Comparison of ENCODE assay signal across 9 mouse cellular contexts in the genomic region with DNA sequence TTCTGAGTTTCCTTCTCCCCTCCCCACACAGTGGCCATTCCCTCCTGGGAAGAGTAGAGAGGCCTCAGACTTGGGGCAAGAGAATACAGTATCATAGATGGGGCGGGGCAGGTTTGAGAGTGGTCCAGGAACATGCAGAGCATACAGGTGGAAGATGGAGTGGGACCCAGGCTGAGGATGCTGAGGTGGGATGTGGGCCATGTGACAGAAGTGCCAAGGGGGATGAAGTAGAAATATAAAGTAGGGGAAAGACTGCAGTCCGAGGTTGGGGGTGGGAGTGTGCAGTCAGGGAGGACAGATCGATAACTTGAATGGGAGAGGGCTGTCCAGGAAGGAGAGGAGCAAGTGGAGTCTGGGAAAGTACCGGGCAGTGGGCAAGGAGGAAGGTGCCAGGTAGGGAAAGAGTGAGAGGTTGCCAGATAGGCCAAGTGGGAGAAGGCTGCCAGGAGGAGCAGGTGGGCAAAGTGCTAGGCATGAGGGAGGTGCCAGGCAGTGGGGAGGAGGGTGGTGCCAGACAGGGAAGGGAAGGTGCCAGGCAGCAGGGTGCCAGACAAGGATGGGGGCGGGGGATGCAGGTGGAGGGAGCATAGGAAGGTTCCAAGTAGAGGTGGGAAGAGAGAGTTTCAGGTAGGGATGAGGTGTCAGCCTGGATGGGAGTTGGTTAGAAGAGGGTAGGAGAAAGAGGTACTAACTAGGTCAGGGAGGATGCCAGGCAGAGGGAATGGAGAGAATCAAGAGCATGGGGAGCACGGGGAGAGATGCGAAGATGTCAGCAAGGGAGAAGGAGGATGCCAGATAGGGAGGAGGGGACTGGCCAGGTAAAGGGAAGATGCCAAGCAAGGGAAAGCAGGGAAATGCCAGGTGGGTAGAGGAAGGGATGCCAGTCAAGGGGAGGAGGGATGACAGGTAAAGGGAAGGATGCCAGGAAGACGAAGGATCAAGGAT. TPM values are rescaled to one million over a fixed set of nuclear protein-coding genes. Genes with fewer than 3 reads are reported as not detected.
A peak's percentile ranks its signal among the peaks of the same experiment; 100 is the strongest.
DNase-seq lines count a peak whose midpoint lies in the region; ATAC-seq and TF ChIP-seq lines count a peak whose summit lies in the region.
"Had no signal": no experiment of that assay in that cellular context is flagged by ENCODE, and none has a peak within 500 bp of the region (broad histone marks: within the 10 kb centered on the region; RNA-seq: fewer than 3 reads in every experiment).

No protein-coding gene starts in this region.

- no peak overlapping the region for H3K9ac ChIP-seq in heart, embryonic 14.5 days (ENCODE audit: low read length)
- H3K9ac ChIP-seq in forebrain, embryonic 11.5 days (ENCODE audit: low read length), result peak overlapping the region; percentile 79
- H3K9ac ChIP-seq in limb, embryonic 15.5 days, result 0 out of 2 replicates have a peak overlapping the region, but pooled peaks have one; percentile 20

- no peak for ATAC-seq in heart, embryonic 14.5 days (ENCODE audit: insufficient number of reproducible peaks, insufficient read depth, low FRiP score, low read depth)
- ATAC-seq in forebrain, embryonic 11.5 days (replicated peaks; ENCODE audit: low FRiP score), result no peak
- ATAC-seq in limb, embryonic 15.5 days (ENCODE audit: insufficient number of reproducible peaks, low FRiP score, low TSS enrichment, low read depth), result no peak

- 48% methylated on average over 8 of the region's 8 CpGs for WGBS in heart, embryonic 14.5 days
- 43% methylated on average over 8 of the region's 8 CpGs for WGBS in forebrain, embryonic 11.5 days
- 46% methylated on average over 8 of the region's 8 CpGs for WGBS in limb, embryonic 15.5 days

- no peaks in the 10 kb centered on the region for H3K36me3 ChIP-seq in heart, embryonic 14.5 days (ENCODE audit: control insufficient read depth, insufficient read depth, low read length)
- no peaks in the 10 kb centered on the region for H3K36me3 ChIP-seq in forebrain, embryonic 11.5 days (ENCODE audit: control insufficient read depth, insufficient read depth, low read length)
- H3K36me3 ChIP-seq in limb, embryonic 15.5 days, result no peaks in the 10 kb centered on the region

- peak overlapping the region in 1 of 2 experiments; percentile 47; a peak in 2 of 4 replicates for H3K4me3 ChIP-seq in heart, embryonic 14.5 days (ENCODE audit: control insufficient read depth in 1 of 2, insufficient read depth in 1 of 2, low read depth in 1 of 2, low read length in 2 of 2)
- peak overlapping the region; percentile 54 for H3K4me3 ChIP-seq in forebrain, embryonic 11.5 days (ENCODE audit: low read depth, low read length)
- H3K4me3 ChIP-seq in limb, embryonic 15.5 days, result peak overlapping the region; percentile 52; the same call in 1 of the 2 replicates
- H3K4me3 ChIP-seq: myocyte had no signal

- no peak for TF ChIP-seq POLR2A in brain, embryonic 14.5 days (IDR thresholded peaks at IDR 0.05; ENCODE audit: borderline replicate concordance, extremely low read depth, insufficient read depth, insufficient read length, poor library complexity, severe bottlenecking)

- H3K27me3 ChIP-seq in heart, embryonic 14.5 days (ENCODE audit: control insufficient read depth, insufficient read depth, low read length), result peaks cover 33% of the 10 kb centered on the region
- H3K27me3 ChIP-seq in forebrain, embryonic 11.5 days (ENCODE audit: control insufficient read depth, insufficient read depth, low read length), result peaks cover 7% of the 10 kb centered on the region; the same call in 1 of the 2 replicates
- peaks cover 17% of the 10 kb centered on the region; the same call in 1 of the 2 replicates for H3K27me3 ChIP-seq in limb, embryonic 15.5 days

- peaks cover 5 to 9% of the 10 kb centered on the region in 2 experiments; a peak in 3 of 4 replicates for H3K4me1 ChIP-seq in heart, embryonic 14.5 days (ENCODE audit: control insufficient read depth in 2 of 2, insufficient read depth in 2 of 2, low read length in 2 of 2)
- peaks cover 7% of the 10 kb centered on the region for H3K4me1 ChIP-seq in forebrain, embryonic 11.5 days (replicated peaks; ENCODE audit: control insufficient read depth, insufficient read depth, low read length)
- peaks cover 32% of the 10 kb centered on the region for H3K4me1 ChIP-seq in limb, embryonic 15.5 days

- no peak for TF ChIP-seq CTCF in brain, embryonic 14.5 days (IDR thresholded peaks at IDR 0.05; ENCODE audit: borderline replicate concordance, extremely low read depth, insufficient read depth, insufficient read length)

- no peak overlapping the region for H3K27ac ChIP-seq in heart, embryonic 14.5 days (replicated peaks in 1 of 2; ENCODE audit: control insufficient read depth in 1 of 2, insufficient read depth in 1 of 2, low read depth in 2 of 2, low read length in 2 of 2)
- H3K27ac ChIP-seq in forebrain, embryonic 11.5 days (ENCODE audit: low read depth, low read length), result no peak overlapping the region
- no peak overlapping the region for H3K27ac ChIP-seq in limb, embryonic 15.5 days

- no peak for DNase-seq in heart, adult 18-20 months
- DNase-seq in brain, embryonic 14.5 days (ENCODE audit: low read depth), result peak; percentile 71
- DNase-seq in forebrain, embryonic 11.5 days (ENCODE audit: low spot score), result peak; percentile 47
- no peak for DNase-seq in ovary, postnatal 36 days (ENCODE audit: low spot score)
- no peak for DNase-seq in gastrocnemius, adult 18-20 months (ENCODE audit: low spot score)
- no peak for DNase-seq in thymus, adult 18-20 months

- peak overlapping the region; percentile 79 for H3K4me2 ChIP-seq in heart, embryonic 14.5 days (ENCODE audit: low read length)
- peak overlapping the region; percentile 83 for H3K4me2 ChIP-seq in forebrain, embryonic 11.5 days (ENCODE audit: low read depth, low read length, severe bottlenecking)
- peak overlapping the region; percentile 90 for H3K4me2 ChIP-seq in limb, embryonic 15.5 days

- no peaks in the 10 kb centered on the region for H3K9me3 ChIP-seq in heart, embryonic 14.5 days (ENCODE audit: control insufficient read depth, low read length)
- no peaks in the 10 kb centered on the region for H3K9me3 ChIP-seq in forebrain, embryonic 11.5 days (ENCODE audit: control insufficient read depth, low read length)
- no peaks in the 10 kb centered on the region for H3K9me3 ChIP-seq in limb, embryonic 15.5 days

RNA-seq across cellular contexts. Expression of a gene that starts 0.9 kb away (rescaled TPM):
- polyA plus RNA-seq in heart, embryonic 14.5 days (2014; fragmentation: Nextera tagmentation; extraction: Ambion mirVana), result 71.0 and 78.4 TPM in 2 replicates
- total RNA-seq in heart, adult 18-20 months (2021), result 10 to 100 TPM; 56.5 to 59.8 TPM
- polyA plus RNA-seq in brain, embryonic 14.5 days (2012; rRNA removed), result 162 and 203 TPM in 2 replicates
- polyA plus RNA-seq in forebrain, embryonic 11.5 days (2014; fragmentation: Nextera tagmentation; extraction: Ambion mirVana), result 76.0 and 93.8 TPM in 2 replicates
- polyA plus RNA-seq in limb, embryonic 15.5 days (2015; fragmentation: Nextera tagmentation; extraction: Ambion mirVana), result 32.4 and 37.2 TPM in 2 replicates
- total RNA-seq in gastrocnemius, adult 18-20 months (2021), result 100 to 1,000 TPM; 199 to 207 TPM

RNA-seq across cellular contexts. Expression of a gene that starts 36.8 kb away (rescaled TPM):
- 8.6 and 8.9 TPM in 2 replicates for polyA plus RNA-seq in heart, embryonic 14.5 days (2014; fragmentation: Nextera tagmentation; extraction: Ambion mirVana)
- total RNA-seq in heart, adult 18-20 months (2021), result 1 to 10 TPM; 5.8 to 6.9 TPM
- 21.9 and 26.8 TPM in 2 replicates for polyA plus RNA-seq in brain, embryonic 14.5 days (2012; rRNA removed)
- polyA plus RNA-seq in forebrain, embryonic 11.5 days (2014; fragmentation: Nextera tagmentation; extraction: Ambion mirVana), result 11.4 and 11.5 TPM in 2 replicates
- 37.7 and 39.5 TPM in 2 replicates for polyA plus RNA-seq in limb, embryonic 15.5 days (2015; fragmentation: Nextera tagmentation; extraction: Ambion mirVana)
- 10 to 100 TPM in 1 of 2 experiments, 1 to 10 TPM in 1; 8.9 to 10.3 TPM for total RNA-seq in gastrocnemius, adult 18-20 months (2021)

RNA-seq across cellular contexts. Expression of a gene that starts 46.0 kb away (rescaled TPM):
- polyA plus RNA-seq in heart, embryonic 14.5 days (2014; fragmentation: Nextera tagmentation; extraction: Ambion mirVana), result 57.4 and 60.8 TPM in 2 replicates
- total RNA-seq in heart, adult 18-20 months (2021), result 10 to 100 TPM; 53.5 to 54.9 TPM
- 75.5 and 85.9 TPM in 2 replicates for polyA plus RNA-seq in brain, embryonic 14.5 days (2012; rRNA removed)
- 153 and 165 TPM in 2 replicates for polyA plus RNA-seq in forebrain, embryonic 11.5 days (2014; fragmentation: Nextera tagmentation; extraction: Ambion mirVana)
- polyA plus RNA-seq in limb, embryonic 15.5 days (2015; fragmentation: Nextera tagmentation; extraction: Ambion mirVana), result 97.2 and 98.2 TPM in 2 replicates
- 100 to 1,000 TPM; 108 to 112 TPM for total RNA-seq in gastrocnemius, adult 18-20 months (2021)

Comparison
In these comparisons a context has a peak if more than half of its experiments do, and no peak if none do; other contexts are left out.
1. DNase-seq: peak in brain, embryonic 14.5 days (single experiment) and forebrain, embryonic 11.5 days (single experiment); none in heart, adult 18-20 months (0 of 2), ovary, postnatal 36 days (single experiment), gastrocnemius, adult 18-20 months (single experiment) and thymus, adult 18-20 months (0 of 2).
2. Peak in every context shown above with its lines, with median percentiles within 50 percentile points of each other: H3K4me2 ChIP-seq.